Comparison of ENCODE assay signal across 8 mouse cellular contexts in genomic region chr16:6480411-6480728, GRCm38 (mm10).
DNase-seq lines count a peak whose midpoint lies in the region; ATAC-seq and TF ChIP-seq lines count a peak whose summit lies in the region.
"Had no signal": no experiment of that assay in that cellular context is flagged by ENCODE, and none has a peak within 500 bp of the region (broad histone marks: within the 10 kb centered on the region; RNA-seq: fewer than 3 reads in every experiment).

No protein-coding gene starts in this region.

- WGBS in forebrain, embryonic 11.5 days: 9% methylated on average over 5 of the region's 5 CpGs

- no peaks in the 10 kb centered on the region for H3K9me3 ChIP-seq in forebrain, embryonic 11.5 days (ENCODE audit: control insufficient read depth, low read length)
- H3K9me3 ChIP-seq: heart, embryonic 15.5 days had no signal

- no peak overlapping the region for H3K4me3 ChIP-seq in forebrain, embryonic 11.5 days (ENCODE audit: low read depth, low read length)
- H3K4me3 ChIP-seq: heart, embryonic 15.5 days had no signal

- TF ChIP-seq CTCF in brain, embryonic 14.5 days (IDR thresholded peaks at IDR 0.05; ENCODE audit: borderline replicate concordance, extremely low read depth, insufficient read depth, insufficient read length): peak; percentile 67; the same call in 1 of the 2 replicates

- DNase-seq in urinary bladder, postnatal 25 days (ENCODE audit: low spot score): peak; percentile 45
- DNase-seq in urinary bladder, adult 2 months (ENCODE audit: low spot score): no peak
- peak; percentile 92 for DNase-seq in brain, embryonic 14.5 days (ENCODE audit: low read depth)
- DNase-seq in forebrain, embryonic 11.5 days (ENCODE audit: low spot score): peak; percentile 75
- peak; percentile 87 for DNase-seq in layer of hippocampus, adult 11-12 months (ENCODE audit: low spot score)
- DNase-seq in lung, postnatal 14 days: peak; percentile 62
- peak; percentile 83 for DNase-seq in right cerebral cortex, postnatal 4 days

- TF ChIP-seq POLR2A in brain, embryonic 14.5 days (IDR thresholded peaks at IDR 0.05; ENCODE audit: borderline replicate concordance, extremely low read depth, insufficient read depth, insufficient read length, poor library complexity, severe bottlenecking): no peak

- no peak for ATAC-seq in forebrain, embryonic 11.5 days (replicated peaks; ENCODE audit: low FRiP score)

- no peak overlapping the region for H3K4me2 ChIP-seq in forebrain, embryonic 11.5 days (ENCODE audit: low read depth, low read length, severe bottlenecking)
- H3K4me2 ChIP-seq: heart, embryonic 15.5 days had no signal

- no peak overlapping the region for H3K27ac ChIP-seq in forebrain, embryonic 11.5 days (ENCODE audit: low read depth, low read length)
- H3K27ac ChIP-seq: heart, embryonic 15.5 days had no signal

- no peak overlapping the region for H3K9ac ChIP-seq in forebrain, embryonic 11.5 days (ENCODE audit: low read length)
- H3K9ac ChIP-seq: heart, embryonic 15.5 days had no signal

- 0 out of 2 replicates have a peak, but pooled peaks cover 2% of the 10 kb centered on the region for H3K4me1 ChIP-seq in forebrain, embryonic 11.5 days (replicated peaks; ENCODE audit: control insufficient read depth, insufficient read depth, low read length)

- H3K27me3 ChIP-seq in forebrain, embryonic 11.5 days (ENCODE audit: control insufficient read depth, insufficient read depth, low read length): no peaks in the 10 kb centered on the region

- H3K36me3 ChIP-seq in forebrain, embryonic 11.5 days (ENCODE audit: control insufficient read depth, insufficient read depth, low read length): no peaks in the 10 kb centered on the region
- H3K36me3 ChIP-seq: heart, embryonic 15.5 days had no signal
